Mouse (Mus musculus) E14TG2a.4 (cell line): ENCODE measurements around the gene T.
A peak's percentile ranks its signal among the peaks of the same experiment; 100 is the strongest.

Experiments used
- H3K27me3 ChIP-seq: 2 replicates; pipeline ENCODE4 v1.6.1; 2014; ENCODE audit warnings: low read length, control low read depth; ENCODE audit not compliant: insufficient read depth
- H3K36me3 ChIP-seq: 2 replicates; pipeline ENCODE4 v1.6.1; 2014; ENCODE audit warnings: low read length, control low read depth; ENCODE audit not compliant: insufficient read depth
- H3K4me1 ChIP-seq: replicated peaks from 2 replicates; pipeline ENCODE4 v1.6.1; 2014; ENCODE audit warnings: low read depth, low read length, control low read depth
- H3K4me3 ChIP-seq: replicated peaks from 2 replicates; pipeline ENCODE4 v1.5.1; 2014; ENCODE audit warnings: mild to moderate bottlenecking, low read length
- H3K9me3 ChIP-seq: 2 replicates; pipeline ENCODE4 v1.6.1; 2014; ENCODE audit warnings: low read length, control low read depth
- CTCF ChIP-seq: conservative IDR thresholded peaks from 2 replicates; pipeline ENCODE4 v1.5.1; 2014; ENCODE audit warnings: low read length
- NANOG ChIP-seq: IDR thresholded peaks from 2 replicates; pipeline ENCODE4 v1.6.1; 2014; ENCODE audit warnings: borderline replicate concordance, low read length, mixed read lengths
- POU5F1 ChIP-seq: IDR thresholded peaks from 2 replicates; pipeline ENCODE4 v1.6.1; 2014; ENCODE audit warnings: low read length, borderline replicate concordance

Gene T

GRCm38 (mm10) chr17:8448324-8448723 is 14.1 kb downstream of the T start:
- no peak overlapping the region for H3K4me3 ChIP-seq
- TF ChIP-seq POU5F1 (no peak), NANOG (no peak), CTCF (no peak)
- H3K9me3 ChIP-seq = no peaks in the 10 kb centered on the region
- H3K27me3 ChIP-seq = peaks cover 9% of the 10 kb centered on the region; the same call in 1 of the 2 replicates
- H3K4me1 ChIP-seq = no peaks in the 10 kb centered on the region
- no peaks in the 10 kb centered on the region for H3K36me3 ChIP-seq

- H3K4me3 ChIP-seq = no peak overlapping the region
- no peaks in the 10 kb centered on the region for H3K9me3 ChIP-seq
- no peaks in the 10 kb centered on the region for H3K36me3 ChIP-seq
- H3K27me3 ChIP-seq = peaks cover 7% of the 10 kb centered on the region
- no peak for TF ChIP-seq CTCF
- TF ChIP-seq NANOG = no peak
- no peak for TF ChIP-seq POU5F1
- H3K4me1 ChIP-seq = peaks cover 15% of the 10 kb centered on the region
Measured at GRCm38 (mm10) chr17:8455196-8455595, 21.0 kb downstream of the T start.

GRCm38 (mm10) chr17:8455601-8456000 is 21.4 kb downstream of the T start:
- no peaks in the 10 kb centered on the region for H3K9me3 ChIP-seq
- TF ChIP-seq POU5F1 (no peak), NANOG (no peak), CTCF (no peak)
- peaks cover 9% of the 10 kb centered on the region; the same call in 1 of the 2 replicates for H3K27me3 ChIP-seq
- no peak overlapping the region for H3K4me3 ChIP-seq
- H3K36me3 ChIP-seq = no peaks in the 10 kb centered on the region
- peaks cover 15% of the 10 kb centered on the region for H3K4me1 ChIP-seq

- peaks cover 12% of the 10 kb centered on the region; the same call in 1 of the 2 replicates for H3K27me3 ChIP-seq
- H3K36me3 ChIP-seq = no peaks in the 10 kb centered on the region
- H3K9me3 ChIP-seq = no peaks in the 10 kb centered on the region
- H3K4me1 ChIP-seq = peaks cover 15% of the 10 kb centered on the region
- TF ChIP-seq CTCF = no peak
- no peak for TF ChIP-seq NANOG
- no peak for TF ChIP-seq POU5F1
- H3K4me3 ChIP-seq = no peak overlapping the region
Measured at GRCm38 (mm10) chr17:8456856-8457460, 22.7 kb downstream of the T start.

GRCm38 (mm10) chr17:8461568-8461967 is 27.3 kb downstream of the T start:
- H3K4me3 ChIP-seq = no peak overlapping the region
- H3K27me3 ChIP-seq = peaks cover 31% of the 10 kb centered on the region
- no peaks in the 10 kb centered on the region for H3K9me3 ChIP-seq
- H3K36me3 ChIP-seq = no peaks in the 10 kb centered on the region
- H3K4me1 ChIP-seq = peaks cover 23% of the 10 kb centered on the region
- TF ChIP-seq POU5F1 (no peak), NANOG (no peak), CTCF (peak; percentile 84)

GRCm38 (mm10) chr17:8463482-8464128 is 29.4 kb downstream of the T start:
- Histone ChIP-seq H3K9me3 (no peaks in the 10 kb centered on the region), H3K36me3 (no peaks in the 10 kb centered on the region), H3K4me1 (peaks cover 24% of the 10 kb centered on the region), H3K4me3 (no peak overlapping the region), H3K27me3 (peaks cover 50% of the 10 kb centered on the region)
- TF ChIP-seq NANOG = no peak
- peak; percentile 43 for TF ChIP-seq CTCF

GRCm38 (mm10) chr17:8467771-8468170 is 33.5 kb downstream of the T start:
- Histone ChIP-seq H3K36me3 (no peaks in the 10 kb centered on the region), H3K27me3 (peaks cover 60% of the 10 kb centered on the region), H3K4me3 (no peak overlapping the region), H3K4me1 (peaks cover 24% of the 10 kb centered on the region), H3K9me3 (no peaks in the 10 kb centered on the region)
- TF ChIP-seq NANOG = no peak
- TF ChIP-seq CTCF = no peak
- TF ChIP-seq POU5F1 = no peak

GRCm38 (mm10) chr17:8468716-8469344 is 34.6 kb downstream of the T start:
- peaks cover 66% of the 10 kb centered on the region for H3K27me3 ChIP-seq
- TF ChIP-seq POU5F1 = no peak
- TF ChIP-seq CTCF = peak; percentile 61
- no peaks in the 10 kb centered on the region for H3K36me3 ChIP-seq
- H3K4me1 ChIP-seq = peaks cover 22% of the 10 kb centered on the region
- no peaks in the 10 kb centered on the region for H3K9me3 ChIP-seq
- no peak overlapping the region for H3K4me3 ChIP-seq
